Comparison of ENCODE assay signal across 13 mouse cellular contexts in the genomic region with DNA sequence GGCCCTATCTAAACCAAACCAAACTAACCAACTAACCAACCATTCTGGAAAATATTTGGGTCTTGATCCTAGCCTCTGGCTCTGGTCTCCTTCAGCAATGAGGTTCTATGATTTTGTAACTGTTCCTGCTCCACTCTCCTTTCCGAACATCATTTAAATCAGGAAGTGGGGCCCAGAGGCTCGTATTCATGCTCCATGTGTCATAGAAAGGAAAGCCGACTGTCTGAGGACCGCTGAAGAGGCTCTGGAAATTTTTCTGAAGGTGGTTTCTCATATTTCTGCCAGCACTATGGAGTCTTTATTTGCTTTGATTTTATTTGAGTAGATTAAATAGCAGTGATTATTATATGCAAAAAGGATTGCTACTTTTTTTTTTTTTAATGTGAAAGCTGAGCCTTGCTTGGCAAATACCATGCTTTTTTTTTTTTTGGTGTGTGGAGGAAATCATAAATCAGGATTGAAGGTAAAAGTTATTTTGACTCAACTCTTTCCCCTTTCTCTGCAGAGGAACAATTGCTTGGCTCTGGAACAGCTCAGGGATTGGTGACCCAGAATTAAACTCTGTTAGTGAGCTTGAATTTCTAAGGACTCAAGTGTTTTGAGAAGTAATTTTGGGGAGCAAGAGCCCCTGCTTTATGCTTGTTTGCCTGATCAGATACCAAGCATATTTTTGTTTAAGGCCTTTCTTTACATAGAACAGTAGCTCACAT. TPM values are rescaled to one million over a fixed set of nuclear protein-coding genes. Genes with fewer than 3 reads are reported as not detected.
DNase-seq lines count a peak whose midpoint lies in the region; ATAC-seq lines count a peak whose summit lies in the region.
"Had no signal": no experiment of that assay in that cellular context is flagged by ENCODE, and none has a peak within 500 bp of the region (broad histone marks: within the 10 kb centered on the region; RNA-seq: fewer than 3 reads in every experiment).

No protein-coding gene starts in this region.

- DNase-seq in kidney, postnatal 10 days: no peak
- DNase-seq in right cerebral cortex, postnatal 10 days (ENCODE audit: low spot score in 2 of 2): no peak
- DNase-seq in thymus, postnatal 10 days (ENCODE audit: low spot score in 2 of 2): no peak
- no peak for DNase-seq in retina, postnatal 1 day
- DNase-seq: cerebellum, postnatal 14 days had no signal

- peaks cover 7% of the 10 kb centered on the region; the same call in 1 of the 2 replicates for H3K36me3 ChIP-seq in kidney, embryonic 16.5 days (ENCODE audit: insufficient read depth, low read length)
- no peaks in the 10 kb centered on the region for H3K36me3 ChIP-seq in embryonic facial prominence, embryonic 13.5 days
- no peaks in the 10 kb centered on the region for H3K36me3 ChIP-seq in intestine, embryonic 16.5 days (ENCODE audit: control insufficient read depth, insufficient read depth, low read length)
- peaks cover 19% of the 10 kb centered on the region for H3K36me3 ChIP-seq in megakaryocyte, embryonic 14.5 days (replicated peaks; ENCODE audit: low read length)
- H3K36me3 ChIP-seq: forebrain, embryonic 15.5 days; G1E; hindbrain, embryonic 12.5 days; midbrain, embryonic 13.5 days had no signal

- no peaks in the 10 kb centered on the region for H3K27me3 ChIP-seq in kidney, embryonic 16.5 days (ENCODE audit: insufficient read depth, low read length)
- H3K27me3 ChIP-seq in embryonic facial prominence, embryonic 13.5 days: no peaks in the 10 kb centered on the region
- H3K27me3 ChIP-seq in intestine, embryonic 16.5 days (replicated peaks; ENCODE audit: control insufficient read depth, insufficient read depth, low read length): no peaks in the 10 kb centered on the region
- H3K27me3 ChIP-seq in megakaryocyte, embryonic 14.5 days (replicated peaks): no peaks in the 10 kb centered on the region
- H3K27me3 ChIP-seq: forebrain, embryonic 15.5 days; hindbrain, embryonic 12.5 days; midbrain, embryonic 13.5 days had no signal

- peaks cover 50% of the 10 kb centered on the region for H3K4me1 ChIP-seq in kidney, embryonic 16.5 days (ENCODE audit: insufficient read depth, low read length)
- peaks cover 26% of the 10 kb centered on the region for H3K4me1 ChIP-seq in embryonic facial prominence, embryonic 13.5 days
- H3K4me1 ChIP-seq in intestine, embryonic 16.5 days (ENCODE audit: control insufficient read depth, insufficient read depth, low read length): peaks cover 26% of the 10 kb centered on the region
- H3K4me1 ChIP-seq in megakaryocyte, embryonic 14.5 days: peaks cover 99% of the 10 kb centered on the region
- H3K4me1 ChIP-seq: forebrain, embryonic 15.5 days had no signal

- peak overlapping the region; percentile 95 for H3K27ac ChIP-seq in kidney, embryonic 16.5 days (ENCODE audit: low read length)
- H3K27ac ChIP-seq in embryonic facial prominence, embryonic 13.5 days: peak overlapping the region; percentile 69
- H3K27ac ChIP-seq in intestine, embryonic 16.5 days (ENCODE audit: low read length): peak overlapping the region; percentile 62
- H3K27ac ChIP-seq: forebrain, embryonic 15.5 days; hindbrain, embryonic 12.5 days; midbrain, embryonic 13.5 days had no signal

- H3K4me3 ChIP-seq in kidney, embryonic 16.5 days (ENCODE audit: low read length): no peak overlapping the region
- H3K4me3 ChIP-seq in embryonic facial prominence, embryonic 13.5 days: no peak overlapping the region
- no peak overlapping the region for H3K4me3 ChIP-seq in intestine, embryonic 16.5 days (ENCODE audit: low read length)
- H3K4me3 ChIP-seq in megakaryocyte, embryonic 14.5 days (replicated peaks): peak overlapping the region; percentile 85
- H3K4me3 ChIP-seq: forebrain, embryonic 15.5 days; hindbrain, embryonic 12.5 days; midbrain, embryonic 13.5 days had no signal

- 6% methylated on average over 4 of the region's 4 CpGs for WGBS in kidney, embryonic 16.5 days
- WGBS in embryonic facial prominence, embryonic 13.5 days: 21% methylated on average over 4 of the region's 4 CpGs
- 33% methylated on average over 4 of the region's 4 CpGs for WGBS in intestine, embryonic 16.5 days

- peak overlapping the region; percentile 29 for H3K4me2 ChIP-seq in kidney, embryonic 16.5 days (replicated peaks; ENCODE audit: low read depth, low read length)
- H3K4me2 ChIP-seq in embryonic facial prominence, embryonic 13.5 days: no peak overlapping the region
- H3K4me2 ChIP-seq in intestine, embryonic 16.5 days (ENCODE audit: low read depth, low read length): no peak overlapping the region
- H3K4me2 ChIP-seq: forebrain, embryonic 15.5 days; hindbrain, embryonic 12.5 days; midbrain, embryonic 13.5 days had no signal

- H3K9ac ChIP-seq in kidney, embryonic 16.5 days (replicated peaks; ENCODE audit: low read length): no peak overlapping the region
- no peak overlapping the region for H3K9ac ChIP-seq in embryonic facial prominence, embryonic 13.5 days
- no peak overlapping the region for H3K9ac ChIP-seq in intestine, embryonic 16.5 days (ENCODE audit: low read depth, low read length)
- H3K9ac ChIP-seq: forebrain, embryonic 15.5 days; hindbrain, embryonic 12.5 days; midbrain, embryonic 13.5 days had no signal

- no peaks in the 10 kb centered on the region for H3K9me3 ChIP-seq in kidney, embryonic 16.5 days (ENCODE audit: low read length)
- H3K9me3 ChIP-seq in embryonic facial prominence, embryonic 13.5 days: no peaks in the 10 kb centered on the region
- H3K9me3 ChIP-seq in intestine, embryonic 16.5 days (ENCODE audit: control insufficient read depth, low read length): no peaks in the 10 kb centered on the region
- H3K9me3 ChIP-seq in megakaryocyte, embryonic 14.5 days: no peaks in the 10 kb centered on the region
- H3K9me3 ChIP-seq: forebrain, embryonic 15.5 days; G1E; hindbrain, embryonic 12.5 days; midbrain, embryonic 13.5 days had no signal

- no peak; the same call in 1 of the 2 replicates for ATAC-seq in kidney, embryonic 16.5 days (ENCODE audit: low FRiP score, low TSS enrichment)
- no peak for ATAC-seq in embryonic facial prominence, embryonic 13.5 days (ENCODE audit: insufficient number of reproducible peaks, insufficient read depth, low FRiP score, low TSS enrichment, low read depth)
- peak; percentile 19; the same call in 1 of the 2 replicates for ATAC-seq in intestine, embryonic 16.5 days
- ATAC-seq: forebrain, embryonic 15.5 days; midbrain, embryonic 13.5 days had no signal

RNA-seq across cellular contexts. Expression of a gene that starts 25.4 kb away (rescaled TPM):
- polyA plus RNA-seq in kidney, embryonic 16.5 days (2015; fragmentation: Nextera tagmentation; extraction: Ambion mirVana): 66.1 and 71.1 TPM in 2 replicates
- polyA plus RNA-seq in embryonic facial prominence, embryonic 13.5 days (2015; fragmentation: Nextera tagmentation; extraction: Ambion mirVana): 56.6 and 57.9 TPM in 2 replicates
- polyA plus RNA-seq in intestine, embryonic 16.5 days (2015; fragmentation: Nextera tagmentation; extraction: Ambion mirVana): 31.8 and 33.3 TPM in 2 replicates
- polyA plus RNA-seq in megakaryocyte, embryonic 14.5 days (2012; ENCODE audit: insufficient read depth, low replicate concordance): 1.7 and 3.4 TPM in 2 replicates

RNA-seq across cellular contexts. Expression of a gene that starts 40.6 kb away (rescaled TPM):
- 0.17 and 0.37 TPM in 2 replicates for polyA plus RNA-seq in kidney, embryonic 16.5 days (2015; fragmentation: Nextera tagmentation; extraction: Ambion mirVana)
- polyA plus RNA-seq in embryonic facial prominence, embryonic 13.5 days (2015; fragmentation: Nextera tagmentation; extraction: Ambion mirVana): 0.29 and 0.45 TPM in 2 replicates
- 0.10 and 0.11 TPM in 2 replicates for polyA plus RNA-seq in intestine, embryonic 16.5 days (2015; fragmentation: Nextera tagmentation; extraction: Ambion mirVana)
- not detected in 2 replicates for polyA plus RNA-seq in megakaryocyte, embryonic 14.5 days (2012; ENCODE audit: insufficient read depth, low replicate concordance)
- polyA plus RNA-seq: forebrain, embryonic 15.5 days; G1E had no signal
